Mouse (Mus musculus): Measurements from ENCODE around the gene Glra1. TPM values are rescaled to one million over a fixed set of nuclear protein-coding genes. Genes with fewer than 3 reads are reported as not detected.

Glra1 gene
- polyA plus RNA-seq, 1 experiment from 2014 or later = not detected

DNA sequence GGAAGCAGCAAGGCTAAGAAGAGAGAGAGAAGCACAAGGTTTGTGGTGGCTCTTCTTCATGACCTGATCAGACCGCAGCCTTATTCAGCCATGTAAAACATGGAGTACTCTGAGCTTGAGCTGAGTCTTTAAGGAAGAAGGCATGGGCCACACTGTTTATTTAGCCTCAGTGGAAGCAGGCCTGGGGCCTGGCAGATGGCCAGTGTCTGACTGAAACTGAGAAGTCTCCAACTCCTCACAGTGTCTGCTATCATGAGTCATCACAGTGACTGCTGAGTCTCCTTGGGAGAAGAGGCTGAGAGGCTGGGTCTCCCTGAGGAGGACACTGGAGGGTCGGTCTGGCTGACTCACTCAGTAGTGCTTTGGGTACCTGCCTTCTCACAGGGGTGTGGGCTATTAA, 33.6 kb downstream of the Glra1 start:
- H3K4me1 ChIP-seq = no peaks in the 10 kb centered on the region

DNA sequence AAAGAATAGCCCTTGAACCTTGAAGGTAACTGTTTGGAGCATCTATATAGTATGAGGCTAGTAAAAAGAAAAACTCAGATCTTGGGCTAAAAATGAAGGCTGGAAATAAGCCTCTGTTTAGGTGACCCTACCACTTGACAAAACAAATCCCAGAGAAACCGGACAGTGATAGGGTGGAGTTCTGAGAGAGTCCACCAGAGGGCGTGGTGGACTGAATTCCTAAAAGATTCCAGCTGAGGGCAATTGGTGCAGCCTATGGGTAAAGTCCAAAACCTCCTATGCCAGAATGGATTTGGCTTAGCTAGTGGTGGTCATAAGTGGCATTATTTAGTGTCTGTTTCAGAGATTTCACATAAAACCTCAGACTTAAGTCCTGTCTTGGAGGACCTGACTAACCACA, 36.9 kb downstream of the Glra1 start:
- Histone ChIP-seq H3K36me3 (no peaks in the 10 kb centered on the region), H3K4me3 (replicated peaks) (no peak overlapping the region), H3K4me1 (no peaks in the 10 kb centered on the region), H3K4me2 (replicated peaks) (no peak overlapping the region), H3K9ac (no peak overlapping the region), H3K27me3 (no peaks in the 10 kb centered on the region), H3K27ac (replicated peaks) (no peak overlapping the region), H3K9me3 (replicated peaks) (no peaks in the 10 kb centered on the region)
- ATAC-seq (ENCODE audit: insufficient number of reproducible peaks, low FRiP score, low TSS enrichment, low read depth) = no peak
- 18% methylated on average over 2 of the region's 2 CpGs for WGBS

More for the DNA sequence above, 33.6 kb downstream of the Glra1 start:
- Histone ChIP-seq H3K27ac (replicated peaks) (no peak overlapping the region), H3K9ac (no peak overlapping the region), H3K36me3 (no peaks in the 10 kb centered on the region), H3K4me2 (replicated peaks) (no peak overlapping the region), H3K27me3 (no peaks in the 10 kb centered on the region), H3K4me3 (replicated peaks) (no peak overlapping the region), H3K9me3 (replicated peaks) (no peaks in the 10 kb centered on the region)
- WGBS = 81% methylated on average over 2 of the region's 2 CpGs
- ATAC-seq (ENCODE audit: insufficient number of reproducible peaks, low FRiP score, low TSS enrichment, low read depth) = no peak

DNA sequence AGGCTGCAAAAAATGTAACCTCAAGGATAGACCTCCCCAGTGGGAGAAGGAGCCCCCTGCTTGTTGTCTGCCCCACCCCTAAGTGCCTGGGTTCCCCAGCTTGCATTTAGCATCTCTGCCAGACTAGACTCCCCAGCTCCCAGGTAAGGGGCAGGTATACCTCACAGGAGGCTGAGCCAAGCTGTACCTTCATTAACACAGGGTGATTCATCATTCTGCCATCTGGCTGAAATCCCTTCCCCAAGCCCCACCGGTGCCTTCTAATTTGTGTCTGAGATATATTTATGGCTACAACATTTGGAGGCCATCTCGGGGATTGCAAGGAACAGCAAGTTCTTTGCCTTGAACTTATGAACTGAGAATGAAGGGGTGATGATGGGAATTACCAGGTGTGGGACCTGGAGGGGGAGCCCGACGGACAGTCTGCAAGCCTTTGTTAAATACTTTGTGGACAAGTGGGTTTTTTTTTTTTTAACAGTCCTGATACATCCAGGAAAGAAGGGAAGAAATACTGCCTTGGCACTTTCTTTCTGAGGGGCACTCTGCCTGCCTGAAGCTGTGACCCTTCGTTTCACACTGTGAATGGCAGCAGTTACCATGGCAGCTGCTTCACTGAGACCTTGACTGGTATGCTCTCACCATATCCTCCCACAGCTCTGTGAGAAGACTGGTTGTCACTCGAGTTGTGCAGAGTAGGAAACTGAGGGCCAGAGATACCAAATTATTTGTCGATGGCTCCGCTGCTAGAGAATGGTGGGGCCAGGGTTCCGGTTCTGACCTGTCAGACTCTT, 41.5 kb downstream of the Glra1 start:
- no peak overlapping the region for H3K27ac ChIP-seq (replicated peaks)
- WGBS = 69% methylated on average over 9 of the region's 9 CpGs
- H3K27me3 ChIP-seq = no peaks in the 10 kb centered on the region
- H3K4me2 ChIP-seq (replicated peaks) = no peak overlapping the region
- no peaks in the 10 kb centered on the region for H3K4me1 ChIP-seq
- H3K36me3 ChIP-seq = no peaks in the 10 kb centered on the region
- H3K9ac ChIP-seq = no peak overlapping the region
- H3K9me3 ChIP-seq (replicated peaks) = no peaks in the 10 kb centered on the region
- H3K4me3 ChIP-seq (replicated peaks) = no peak overlapping the region
- ATAC-seq (ENCODE audit: insufficient number of reproducible peaks, low FRiP score, low TSS enrichment, low read depth) = no peak

DNA sequence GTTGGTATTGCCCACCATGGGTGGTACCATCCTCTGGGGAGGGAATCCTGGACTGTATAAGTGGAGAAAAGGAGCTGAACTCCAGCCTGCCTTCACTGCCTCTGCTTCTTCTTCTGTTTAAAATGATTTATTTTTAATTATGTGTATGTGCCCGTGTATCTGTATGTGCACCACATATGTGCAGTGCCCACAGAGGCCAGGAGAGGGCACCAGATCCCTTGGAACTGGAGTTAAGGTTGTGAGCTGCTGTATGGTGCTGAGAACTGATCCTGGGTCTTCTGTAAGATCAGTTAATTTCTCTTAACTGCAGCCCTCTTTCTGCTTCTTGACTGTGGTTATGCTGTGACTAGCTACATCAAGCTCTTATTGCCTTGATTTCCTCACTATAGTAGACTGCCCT, 62.3 kb downstream of the Glra1 start:
- H3K36me3 ChIP-seq = no peaks in the 10 kb centered on the region
- ATAC-seq (ENCODE audit: insufficient number of reproducible peaks, low FRiP score, low TSS enrichment, low read depth) = no peak
- H3K4me2 ChIP-seq (replicated peaks) = no peak overlapping the region
- H3K4me1 ChIP-seq = no peaks in the 10 kb centered on the region
- WGBS = 74% methylated on average over 1 of the region's 1 CpGs
- no peak overlapping the region for H3K9ac ChIP-seq
- no peak overlapping the region for H3K4me3 ChIP-seq (replicated peaks)
- no peak overlapping the region for H3K27ac ChIP-seq (replicated peaks)
- no peaks in the 10 kb centered on the region for H3K27me3 ChIP-seq
- no peaks in the 10 kb centered on the region; the same call in 1 of the 2 replicates for H3K9me3 ChIP-seq (replicated peaks)

DNA sequence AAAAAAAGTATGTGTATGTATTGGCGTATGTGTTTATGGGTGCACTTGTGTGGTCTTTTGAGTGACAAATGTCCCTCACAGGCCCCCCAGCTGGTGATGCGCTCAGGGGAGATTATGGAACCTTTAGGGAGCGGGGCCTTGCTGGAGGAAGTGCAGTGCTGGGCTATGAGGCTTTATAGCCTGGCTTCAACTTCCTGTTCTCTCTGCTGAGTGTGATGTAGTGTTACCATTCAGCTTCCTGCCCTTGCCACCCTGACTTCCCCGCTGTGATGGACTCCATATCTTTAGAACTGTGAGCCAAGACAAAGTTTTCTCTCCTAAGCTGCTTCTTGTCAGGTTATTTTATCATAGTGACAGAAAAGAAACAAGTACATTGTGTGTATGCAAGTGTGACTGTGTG, 65.3 kb downstream of the Glra1 start:
- H3K27me3 ChIP-seq = no peaks in the 10 kb centered on the region
- no peak for ATAC-seq (ENCODE audit: insufficient number of reproducible peaks, low FRiP score, low TSS enrichment, low read depth)
- no peak overlapping the region for H3K4me3 ChIP-seq (replicated peaks)
- H3K9me3 ChIP-seq (replicated peaks) = no peaks in the 10 kb centered on the region; the same call in 1 of the 2 replicates
- no peak overlapping the region for H3K9ac ChIP-seq
- no peaks in the 10 kb centered on the region for H3K4me1 ChIP-seq
- H3K27ac ChIP-seq (replicated peaks) = no peak overlapping the region
- no peak overlapping the region for H3K4me2 ChIP-seq (replicated peaks)
- 57% methylated on average over 4 of the region's 4 CpGs for WGBS
- no peaks in the 10 kb centered on the region for H3K36me3 ChIP-seq

DNA sequence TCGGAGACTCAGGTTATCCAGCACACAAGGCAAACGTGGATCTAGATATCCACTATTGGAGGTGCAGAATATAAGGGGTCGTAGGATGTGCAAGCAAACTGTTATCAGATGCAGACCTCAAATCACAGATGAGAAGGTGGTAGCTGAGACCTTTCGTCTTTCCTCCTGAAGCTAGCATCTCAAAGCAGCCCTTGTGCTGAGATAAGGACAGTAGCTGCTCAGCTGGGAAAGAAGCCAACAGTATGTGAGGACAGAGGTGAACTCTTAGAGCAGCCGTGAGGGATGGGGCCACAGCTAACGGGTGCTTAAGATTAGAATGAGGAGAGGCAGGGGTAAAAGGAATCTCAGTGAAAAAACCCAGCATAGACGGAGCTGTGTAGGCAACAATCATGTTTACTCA, 65.9 kb downstream of the Glra1 start:
- Histone ChIP-seq H3K4me1 (no peaks in the 10 kb centered on the region), H3K27ac (replicated peaks) (no peak overlapping the region), H3K36me3 (no peaks in the 10 kb centered on the region), H3K4me2 (replicated peaks) (no peak overlapping the region), H3K27me3 (no peaks in the 10 kb centered on the region), H3K4me3 (replicated peaks) (no peak overlapping the region), H3K9me3 (replicated peaks) (no peaks in the 10 kb centered on the region; the same call in 1 of the 2 replicates), H3K9ac (no peak overlapping the region)
- ATAC-seq (ENCODE audit: insufficient number of reproducible peaks, low FRiP score, low TSS enrichment, low read depth) = no peak
- 58% methylated on average over 7 of the region's 7 CpGs for WGBS

- no peak for ATAC-seq (ENCODE audit: insufficient number of reproducible peaks, low FRiP score, low TSS enrichment, low read depth)
- Histone ChIP-seq H3K4me3 (replicated peaks) (no peak overlapping the region), H3K27ac (replicated peaks) (no peak overlapping the region), H3K9me3 (replicated peaks) (no peaks in the 10 kb centered on the region), H3K36me3 (no peaks in the 10 kb centered on the region), H3K9ac (no peak overlapping the region), H3K4me1 (no peaks in the 10 kb centered on the region), H3K4me2 (replicated peaks) (no peak overlapping the region), H3K27me3 (no peaks in the 10 kb centered on the region)
- 41% methylated on average over 2 of the region's 2 CpGs for WGBS
Measured at GRCm38 (mm10) chr11:55534766-55535165, 73.2 kb downstream of the Glra1 start.

GRCm38 (mm10) chr11:55533378-55533777, 74.6 kb downstream of the Glra1 start:
- ATAC-seq (ENCODE audit: insufficient number of reproducible peaks, low FRiP score, low TSS enrichment, low read depth) = no peak
- no peak overlapping the region for H3K27ac ChIP-seq (replicated peaks)
- H3K4me2 ChIP-seq (replicated peaks) = no peak overlapping the region
- H3K4me1 ChIP-seq = no peaks in the 10 kb centered on the region
- no peaks in the 10 kb centered on the region for H3K27me3 ChIP-seq
- no peaks in the 10 kb centered on the region for H3K36me3 ChIP-seq
- no peak overlapping the region for H3K4me3 ChIP-seq (replicated peaks)
- H3K9me3 ChIP-seq (replicated peaks) = no peaks in the 10 kb centered on the region
- H3K9ac ChIP-seq = no peak overlapping the region
- WGBS = 64% methylated on average over 5 of the region's 5 CpGs

DNA sequence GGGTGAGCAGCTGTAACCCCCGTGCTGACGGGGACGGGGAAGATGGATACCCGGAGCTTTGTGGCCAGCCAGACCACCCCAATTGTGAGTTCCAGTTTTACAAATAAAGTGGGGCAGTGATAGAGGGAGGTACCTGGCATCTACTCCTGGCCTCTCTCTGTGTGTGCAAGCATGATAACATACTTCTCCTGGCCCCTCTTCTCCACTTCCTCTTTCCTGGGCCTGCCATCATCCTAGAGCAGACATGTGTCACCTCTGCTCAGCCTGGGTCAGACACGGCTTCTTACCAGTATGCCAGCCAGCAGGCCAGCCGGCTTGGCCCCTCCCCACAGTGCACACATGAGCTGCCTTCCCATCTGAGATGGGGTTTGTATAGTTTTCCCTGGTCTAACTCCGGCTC, 77.3 kb downstream of the Glra1 start:
- H3K4me3 ChIP-seq (replicated peaks) = no peak overlapping the region
- no peaks in the 10 kb centered on the region for H3K36me3 ChIP-seq
- H3K4me1 ChIP-seq = no peaks in the 10 kb centered on the region
- no peak overlapping the region for H3K9ac ChIP-seq
- no peak for ATAC-seq (ENCODE audit: insufficient number of reproducible peaks, low FRiP score, low TSS enrichment, low read depth)
- H3K27me3 ChIP-seq = no peaks in the 10 kb centered on the region
- H3K9me3 ChIP-seq (replicated peaks) = no peaks in the 10 kb centered on the region
- no peak overlapping the region for H3K27ac ChIP-seq (replicated peaks)
- 80% methylated on average over 7 of the region's 7 CpGs for WGBS
- no peak overlapping the region for H3K4me2 ChIP-seq (replicated peaks)

- Histone ChIP-seq H3K4me2 (replicated peaks) (no peak overlapping the region), H3K9me3 (replicated peaks) (no peaks in the 10 kb centered on the region), H3K4me3 (replicated peaks) (no peak overlapping the region), H3K9ac (no peak overlapping the region), H3K36me3 (no peaks in the 10 kb centered on the region), H3K4me1 (no peaks in the 10 kb centered on the region), H3K27ac (replicated peaks) (no peak overlapping the region), H3K27me3 (no peaks in the 10 kb centered on the region)
- ATAC-seq (ENCODE audit: insufficient number of reproducible peaks, low FRiP score, low TSS enrichment, low read depth) = no peak
- WGBS = 7% methylated on average over 9 of the region's 9 CpGs
Measured at GRCm38 (mm10) chr11:55518806-55519674, 89.0 kb downstream of the Glra1 start.

GRCm38 (mm10) chr11:55517666-55518065, 90.3 kb downstream of the Glra1 start:
- Histone ChIP-seq H3K4me3 (replicated peaks) (no peak overlapping the region), H3K4me1 (no peaks in the 10 kb centered on the region), H3K4me2 (replicated peaks) (no peak overlapping the region), H3K36me3 (no peaks in the 10 kb centered on the region), H3K27ac (replicated peaks) (no peak overlapping the region), H3K9me3 (replicated peaks) (no peaks in the 10 kb centered on the region), H3K9ac (no peak overlapping the region), H3K27me3 (no peaks in the 10 kb centered on the region)
- 73% methylated on average over 5 of the region's 5 CpGs for WGBS
- ATAC-seq (ENCODE audit: insufficient number of reproducible peaks, low FRiP score, low TSS enrichment, low read depth) = no peak
